18 mouse cellular contexts compared by ENCODE assay signal in the genomic region with DNA sequence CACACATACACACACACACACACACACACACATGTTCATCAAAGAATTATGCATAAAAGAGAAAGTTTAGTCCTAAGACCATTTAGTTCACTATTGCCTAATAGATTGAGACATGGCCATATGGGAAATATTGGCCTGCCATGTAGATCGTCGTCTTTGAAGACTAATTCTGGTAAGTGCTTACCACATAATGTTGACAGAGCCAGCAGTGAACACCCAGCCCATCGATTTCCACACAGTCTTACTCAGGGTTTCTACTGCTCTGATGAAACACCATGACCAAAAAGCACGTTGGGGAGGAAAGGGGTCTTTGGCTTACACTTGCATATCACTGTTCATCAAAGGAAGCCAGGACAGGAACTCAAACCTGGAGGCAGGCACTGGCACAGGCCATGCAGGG. TPM values are rescaled to one million over a fixed set of nuclear protein-coding genes. Genes with fewer than 3 reads are reported as not detected.
"Had no signal": no experiment of that assay in that cellular context is flagged by ENCODE, and none has a peak within 500 bp of the region (broad histone marks: within the 10 kb centered on the region; RNA-seq: fewer than 3 reads in every experiment).

No protein-coding gene starts in this region.

- ATAC-seq: midbrain, embryonic 16.5 days had no signal

- H3K27ac ChIP-seq: left cerebral cortex, adult 2 months; limb, embryonic 15.5 days; liver, embryonic 14.5 days; lung, embryonic 15.5 days; midbrain, embryonic 12.5 days; neural tube, embryonic 13.5 days had no signal

- H3K27me3 ChIP-seq: limb, embryonic 15.5 days; lung, embryonic 15.5 days; midbrain, embryonic 12.5 days; neural tube, embryonic 13.5 days had no signal

- DNase-seq: kidney, adult 8-10 months; kidney, postnatal 25 days; retina, postnatal 1 day; right cerebral cortex, postnatal 4 days; spleen, adult 18-20 months; thymus, adult 18-20 months; thymus, postnatal 14 days had no signal

- H3K9me3 ChIP-seq: limb, embryonic 15.5 days; lung, embryonic 15.5 days; midbrain, embryonic 12.5 days; neural tube, embryonic 13.5 days had no signal

- H3K9ac ChIP-seq: limb, embryonic 15.5 days; liver, embryonic 14.5 days; lung, embryonic 15.5 days; midbrain, embryonic 12.5 days; neural tube, embryonic 13.5 days had no signal

- H3K4me1 ChIP-seq: limb, embryonic 15.5 days; lung, embryonic 15.5 days; midbrain, embryonic 12.5 days; neural tube, embryonic 13.5 days had no signal

- H3K4me2 ChIP-seq: limb, embryonic 15.5 days; lung, embryonic 15.5 days; midbrain, embryonic 12.5 days; neural tube, embryonic 13.5 days had no signal

- H3K4me3 ChIP-seq: left cerebral cortex, adult 2 months; limb, embryonic 15.5 days; lung, embryonic 15.5 days; midbrain, embryonic 12.5 days; neural tube, embryonic 13.5 days had no signal

RNA-seq across cellular contexts. Expression of a gene that starts 5.1 kb away (rescaled TPM):
- total RNA-seq: left cerebral cortex, adult 2 months; megakaryocyte-erythroid progenitor cell, adult 5-6 weeks had no signal
- polyA plus RNA-seq: kidney, embryonic 16.5 days; limb, embryonic 11.5 days; limb, embryonic 15.5 days; liver, embryonic 14.5 days; lung, embryonic 15.5 days; midbrain, embryonic 12.5 days; midbrain, embryonic 16.5 days; neural tube, embryonic 13.5 days; stomach, embryonic 14.5 days had no signal
